Mouse (Mus musculus) frontal cortex, adult 2 months (tissue): ENCODE results near the gene Flii. TPM values are rescaled to one million over a fixed set of nuclear protein-coding genes. Genes with fewer than 3 reads are reported as not detected.

Experiments used
- DNase-seq, 2 experiments: peaks; one replicate each; pipeline ENCODE4 v3.0.0; 2022; ENCODE audit warnings: low spot score in 1 of 2; ENCODE audit errors: extremely low spot score in 1 of 2
- polyA plus RNA-seq: library from polyadenylated mRNA; depleted of rRNA; stranded (reverse); fragments of >200 nt; gene quantifications from 2 replicates; pipeline ENCODE4 v1.2.3, GENCODE M21; 2012

The Flii gene
- polyA plus RNA-seq, 1 experiment = 116 TPM

- no peak for DNase-seq
Measured at GRCm38 (mm10) chr11:60719263-60719662, 7.8 kb downstream of the Flii start.

- DNase-seq = no peak
Measured at GRCm38 (mm10) chr11:60715833-60716232, 11.2 kb downstream of the Flii start.

DNA sequence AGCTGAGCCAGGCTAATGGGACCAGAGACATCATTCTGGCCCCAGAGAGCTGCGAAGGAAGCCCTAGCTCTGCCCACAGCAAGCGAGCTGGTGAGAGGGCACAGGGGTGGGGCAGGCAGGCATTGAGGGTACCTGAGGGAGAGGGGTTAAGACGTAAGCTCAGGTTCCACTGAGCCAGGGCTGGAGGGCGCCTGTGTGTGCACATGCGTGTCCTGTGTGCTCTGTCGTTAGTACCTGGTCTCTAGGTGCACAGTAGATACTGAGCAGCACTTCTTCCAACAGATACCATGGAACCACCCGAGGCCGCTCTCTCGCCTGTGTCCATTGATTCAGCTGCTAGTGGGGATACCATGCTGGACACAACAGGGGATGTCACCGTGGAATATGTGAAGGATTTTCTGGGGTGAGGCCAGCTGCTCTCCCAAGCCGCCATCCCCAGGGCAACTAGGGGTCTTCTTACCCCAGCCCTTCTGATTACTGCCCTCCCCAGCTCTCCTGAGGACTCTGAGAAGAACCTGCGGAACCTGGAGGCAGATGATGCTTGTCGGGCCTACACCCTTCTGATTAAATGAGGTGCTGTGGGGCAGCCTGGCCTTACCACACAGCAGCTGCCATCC lies 14.3 kb downstream of the Flii start:
- no peak for DNase-seq

GRCm38 (mm10) chr11:60712040-60712439 lies 15.0 kb downstream of the Flii start:
- no peak for DNase-seq

- DNase-seq = no peak
Measured at GRCm38 (mm10) chr11:60711218-60711617, 15.8 kb downstream of the Flii start.

GRCm38 (mm10) chr11:60709481-60710465 lies 17.3 kb downstream of the Flii start:
- no peak for DNase-seq

DNA sequence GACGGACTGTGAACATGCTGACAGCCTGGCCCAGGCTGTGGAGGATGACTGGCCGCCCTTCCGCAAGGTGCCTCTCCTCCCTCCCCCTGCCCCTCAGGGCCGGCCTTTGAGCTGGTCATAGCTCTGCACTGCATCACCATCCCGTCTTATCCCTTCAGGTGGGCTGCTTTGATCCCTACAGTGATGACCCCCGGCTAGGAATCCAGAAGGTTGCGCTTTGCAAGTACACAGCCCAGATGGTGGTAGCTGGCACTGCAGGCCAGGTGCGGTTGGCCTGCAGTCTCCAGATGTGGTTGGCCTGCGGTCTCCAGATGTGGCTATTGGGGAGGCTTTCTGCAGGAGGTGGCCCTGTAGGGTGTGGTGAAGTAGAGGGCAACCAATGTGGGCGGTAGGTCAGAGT lies 18.4 kb downstream of the Flii start:
- DNase-seq = no peak

DNA sequence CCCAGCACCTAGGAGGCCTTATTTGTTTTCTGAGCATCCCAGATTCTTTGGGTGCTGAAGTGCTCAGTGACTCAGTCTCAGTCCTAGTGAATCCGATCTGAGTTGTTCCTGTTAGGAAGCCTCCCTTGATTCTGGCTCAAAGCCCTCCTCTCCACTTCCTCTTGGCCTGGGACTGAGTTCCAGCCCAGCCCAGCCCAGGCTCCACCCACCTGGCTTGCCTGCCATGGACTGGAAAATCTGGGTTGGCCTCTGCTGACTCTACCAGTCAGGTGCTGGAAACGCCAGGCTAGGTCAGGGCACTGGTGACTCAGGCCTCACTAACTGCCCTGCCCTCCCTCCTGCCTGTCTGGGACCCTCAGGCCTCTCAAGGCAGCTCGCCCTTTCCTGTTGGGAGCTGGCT lies 19.4 kb downstream of the Flii start:
- peak in 1 of 2 experiments; percentile 59 for DNase-seq

GRCm38 (mm10) chr11:60706696-60707480 lies 20.2 kb downstream of the Flii start:
- DNase-seq = no peak

DNA sequence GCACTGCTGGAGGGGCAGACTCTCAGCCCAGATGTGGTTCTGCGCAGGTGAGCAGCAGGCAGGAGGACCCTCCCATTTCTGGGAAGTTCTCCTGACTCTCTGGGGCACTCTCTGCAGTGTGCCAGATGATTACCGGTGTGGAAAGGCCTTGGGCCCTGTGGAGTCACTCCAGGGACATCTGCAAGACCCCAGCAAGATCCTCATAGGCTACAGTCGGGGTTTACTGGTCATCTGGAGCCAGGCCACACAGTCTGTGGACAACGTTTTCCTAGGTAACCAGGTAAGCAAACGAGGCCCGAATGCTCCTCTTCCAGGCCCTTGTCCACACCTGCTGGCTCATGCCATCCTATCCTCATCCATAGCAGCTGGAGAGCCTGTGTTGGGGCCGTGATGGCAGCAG lies 21.0 kb downstream of the Flii start:
- peak in 1 of 2 experiments; percentile 0 for DNase-seq

DNA sequence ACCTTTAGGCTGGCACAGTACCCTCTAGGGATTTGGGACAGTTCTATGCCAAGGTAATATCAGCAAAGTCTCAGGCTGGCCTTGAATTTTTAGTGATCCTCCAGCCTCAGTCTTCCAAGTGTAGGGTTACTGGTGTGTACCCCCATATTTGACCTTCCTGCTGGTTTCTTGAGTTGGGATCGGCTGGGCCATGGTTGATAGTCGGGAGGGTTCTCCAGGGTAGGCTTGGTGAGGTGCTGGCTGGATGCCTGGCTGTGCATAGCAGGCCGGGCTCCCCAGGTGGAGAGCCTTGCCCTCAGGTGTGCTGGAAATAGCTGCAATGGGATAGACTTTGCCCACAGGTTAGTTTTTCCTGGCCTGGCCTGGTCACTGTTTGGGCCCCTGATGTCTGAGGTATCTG lies 21.8 kb downstream of the Flii start:
- peak in 1 of 2 experiments; percentile 1 for DNase-seq

GRCm38 (mm10) chr11:60704023-60704880 lies 22.8 kb downstream of the Flii start:
- DNase-seq = peak; percentile 1

DNA sequence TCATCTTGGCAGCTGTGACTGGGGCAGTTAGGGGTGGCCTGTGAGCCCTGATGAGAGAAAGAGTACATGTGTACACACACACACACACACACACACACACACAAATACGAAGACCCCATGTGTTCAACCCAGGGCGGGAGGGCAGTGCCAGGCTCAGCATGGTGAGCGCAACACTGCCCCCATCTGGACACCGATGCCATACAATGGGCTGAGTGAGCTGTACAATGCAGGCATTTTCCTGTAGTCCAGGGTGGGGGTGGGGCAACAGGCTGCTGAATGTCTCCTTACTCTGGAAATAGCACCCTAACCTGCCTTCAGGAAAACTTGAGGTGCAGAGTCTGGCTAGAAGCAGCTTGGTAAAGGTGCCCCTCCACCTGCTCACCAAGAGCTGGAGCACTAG lies 23.9 kb downstream of the Flii start:
- peak; percentile 44 to 83 for DNase-seq

DNA sequence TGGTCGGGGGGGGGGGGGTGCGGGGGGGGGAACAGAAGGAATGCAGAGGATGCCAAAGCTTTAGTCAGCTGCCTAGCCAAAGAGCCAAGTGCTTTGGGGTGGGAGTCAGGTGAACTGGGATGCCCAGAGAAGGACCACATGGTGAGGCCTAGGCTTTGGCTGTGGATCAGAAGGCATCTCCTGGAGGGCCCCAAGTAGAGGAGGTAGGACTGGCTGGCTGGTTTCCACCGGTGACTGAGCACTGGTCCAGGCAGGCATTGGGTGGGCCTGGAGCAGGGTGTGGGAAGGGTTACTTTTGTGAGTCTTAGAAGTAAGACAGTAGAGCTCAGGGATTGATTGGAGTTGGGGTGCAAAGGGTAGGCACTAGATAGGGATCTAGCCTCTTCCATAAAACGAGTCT lies 25.5 kb downstream of the Flii start:
- DNase-seq = peak; percentile 0

- DNase-seq = peak; percentile 2 to 4
Measured at GRCm38 (mm10) chr11:60700320-60701185, 26.5 kb downstream of the Flii start.

DNA sequence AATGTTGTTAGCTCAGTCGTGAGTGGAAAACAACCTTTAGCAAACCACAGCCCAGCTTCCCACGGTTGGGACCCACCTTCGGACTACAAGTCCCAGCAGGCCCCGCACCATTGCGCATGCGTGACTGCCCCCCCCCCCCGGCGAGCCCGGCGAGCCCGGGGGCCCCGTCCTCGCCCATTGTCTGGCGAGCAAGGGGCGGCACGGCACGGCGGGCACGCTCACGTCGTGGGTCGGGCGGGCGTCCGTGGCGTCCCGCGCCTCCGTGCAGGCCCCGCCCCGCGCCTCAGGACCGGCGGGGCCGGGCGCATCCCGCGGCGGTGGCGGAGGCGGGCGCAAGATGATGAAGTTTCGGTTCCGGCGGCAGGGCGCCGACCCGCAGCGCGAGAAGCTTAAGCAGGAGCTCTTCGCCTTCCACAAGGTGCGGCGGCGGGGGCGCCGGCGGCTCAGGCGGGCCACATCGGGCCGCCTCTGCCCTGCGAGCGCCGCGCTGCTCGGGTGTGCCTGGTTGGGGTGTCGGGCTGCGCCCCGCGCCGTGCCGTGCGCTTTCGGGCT lies 27.5 kb downstream of the Flii start, which contains the start of gene Llgl1:
Gene Llgl1, plus strand, starts transcription at position 200 of the 552 bp plus-strand sequence.
- peak in 1 of 2 experiments; percentile 78 for DNase-seq

DNA sequence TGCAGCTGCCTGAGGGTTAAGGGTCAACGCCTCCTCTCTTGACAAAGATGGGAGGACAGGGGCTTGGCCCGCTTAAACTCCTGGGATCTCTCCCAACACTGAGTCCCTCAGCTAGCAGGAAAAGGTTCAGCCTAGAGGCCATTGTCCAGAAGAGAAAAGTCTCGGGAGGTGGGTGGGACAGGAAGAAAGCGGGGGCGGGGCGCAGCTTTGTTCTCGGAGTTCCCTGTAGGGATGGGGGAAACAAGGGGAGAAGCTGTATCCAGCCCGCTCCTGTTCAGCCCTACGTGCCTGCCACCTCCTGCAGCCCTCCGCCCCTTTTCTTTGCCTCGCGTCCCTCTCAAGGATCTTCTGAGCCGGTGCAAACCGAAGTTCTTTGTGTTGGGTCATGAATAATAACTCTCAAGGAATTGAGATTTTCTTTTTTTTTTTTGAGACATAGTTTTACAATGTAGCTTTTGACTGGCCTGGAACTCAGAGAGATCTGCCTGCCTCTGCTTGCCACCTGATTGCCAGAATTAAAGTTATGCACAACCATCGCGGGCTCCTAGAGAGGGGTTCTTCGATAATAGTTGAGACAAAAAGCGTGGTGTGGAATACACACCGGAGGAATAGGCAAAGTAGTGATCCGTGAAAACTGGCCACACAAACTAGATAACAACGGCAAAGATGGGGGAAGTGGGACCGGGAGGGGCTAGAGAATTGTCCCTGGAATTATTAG lies 28.1 kb downstream of the Flii start:
- DNase-seq = peak in 1 of 2 experiments; percentile 18

GRCm38 (mm10) chr11:60697561-60697960 lies 29.5 kb downstream of the Flii start:
- DNase-seq = peak in 1 of 2 experiments; percentile 27
